Mouse (Mus musculus) CH12.LX (cell line): ENCODE measurements at regions not wholly inside any gene's neighbourhood (a gene's known extent, or its start where the extent isn't known, plus 50 kb on each side); places are given as distances from the start of the nearest gene placed in this dataset.
"Not testable (repeated sequence)": the region's sequence is repeated elsewhere in the genome, so short reads cannot be mapped to it uniquely, and the experiment has no call there.

Experiments used
- DNase-seq: peaks from one replicate; pipeline ENCODE4 v3.0.0-alpha.2; 2013; ENCODE audit errors: extremely low read depth
- H3K27ac ChIP-seq: 2 replicates; pipeline ENCODE4 v1.5.1; 2012; ENCODE audit warnings: low read depth, mild to moderate bottlenecking, control low read depth, moderate library complexity; ENCODE audit not compliant: insufficient read depth
- H3K27me3 ChIP-seq: replicated peaks from 2 replicates; pipeline ENCODE3; 2012; ENCODE audit warnings: inconsistent platforms
- H3K36me3 ChIP-seq, 2 experiments: replicated peaks in 1 of 2; 2 replicates each; pipeline versions ENCODE3 to v1.6.1; 2012; ENCODE audit warnings: inconsistent platforms in 1 of 2, low read length in 1 of 2, mild to moderate bottlenecking in 1 of 2, mixed read lengths in 1 of 2, moderate library complexity in 1 of 2; ENCODE audit not compliant: control insufficient read depth in 1 of 2, insufficient read depth in 1 of 2
- H3K4me1 ChIP-seq, 2 experiments: 2 replicates each; pipeline ENCODE4 v1.6.1; 2012; ENCODE audit warnings: inconsistent platforms in 1 of 2, moderate library complexity in 1 of 2; ENCODE audit not compliant: insufficient read depth in 2 of 2, control insufficient read depth in 1 of 2
- H3K4me2 ChIP-seq: 2 replicates; pipeline ENCODE4 v1.6.1; 2012; ENCODE audit warnings: low read depth, mild to moderate bottlenecking, control low read depth; ENCODE audit not compliant: poor library complexity, insufficient read depth, severe bottlenecking
- H3K4me3 ChIP-seq, 3 experiments: fragments of 150-350 bp in 1 of 3; sonication (generic) in 1 of 3; replicated peaks in 1 of 3; 2 replicates each; pipeline versions ENCODE3 to v1.5.1; 2011 to 2012; ENCODE audit warnings: low read depth in 2 of 3, low read length in 2 of 3, mild to moderate bottlenecking in 2 of 3, moderate library complexity in 2 of 3, control low read depth in 1 of 3, improper control_type of control experiment in 1 of 3, inconsistent platforms in 1 of 3, mixed read lengths in 1 of 3; ENCODE audit not compliant: poor library complexity in 1 of 3
- H3K79me2 ChIP-seq: replicated peaks from 2 replicates; pipeline ENCODE4 v1.6.1; 2012; ENCODE audit warnings: mild to moderate bottlenecking, moderate library complexity; ENCODE audit not compliant: control insufficient read depth, poor library complexity, insufficient read depth, severe bottlenecking; ENCODE audit errors: extremely low read depth
- H3K9ac ChIP-seq: 2 replicates; pipeline ENCODE4 v1.6.1; 2012; ENCODE audit warnings: low read depth, mild to moderate bottlenecking, control low read depth, moderate library complexity; ENCODE audit not compliant: insufficient read depth
- H3K9me3 ChIP-seq: replicated peaks from 2 replicates; pipeline ENCODE3; 2012; ENCODE audit warnings: low read length, inconsistent platforms, mixed read lengths
- BHLHE40 ChIP-seq: IDR thresholded peaks from 2 replicates; pipeline ENCODE4 v1.6.1; 2011; ENCODE audit warnings: mild to moderate bottlenecking, low read depth, low read length, improper control_type of control experiment
- CHD1 ChIP-seq: IDR thresholded peaks from 2 replicates; pipeline ENCODE4 v1.6.1; 2012; ENCODE audit warnings: low read depth, low read length, improper control_type of control experiment, inconsistent platforms
- CHD2 ChIP-seq: IDR thresholded peaks from 2 replicates; pipeline ENCODE4 v1.6.1; 2011; ENCODE audit warnings: low read length, improper control_type of control experiment
- CTCF ChIP-seq, 2 experiments: IDR thresholded peaks in 1 of 2; conservative IDR thresholded peaks in 1 of 2; 2 replicates each; pipeline ENCODE4 v1.5.1; 2011 to 2012; ENCODE audit warnings: low read depth in 2 of 2, low read length in 2 of 2, improper control_type of control experiment in 1 of 2, inconsistent platforms in 1 of 2, mild to moderate bottlenecking in 1 of 2, moderate library complexity in 1 of 2
- ELF1 ChIP-seq: IDR thresholded peaks from 2 replicates; pipeline ENCODE4 v1.6.1; 2014; ENCODE audit warnings: low read depth, mild to moderate bottlenecking, inconsistent platforms, low read length, improper control_type of control experiment
- ETS1 ChIP-seq: conservative IDR thresholded peaks from 2 replicates; pipeline ENCODE4 v1.6.1; 2012; ENCODE audit warnings: low read depth, mild to moderate bottlenecking, inconsistent platforms, low read length, improper control_type of control experiment, moderate library complexity
- HCFC1 ChIP-seq: IDR thresholded peaks from 2 replicates; pipeline ENCODE4 v1.6.1; 2012; ENCODE audit warnings: low read depth, mild to moderate bottlenecking, inconsistent platforms, low read length, improper control_type of control experiment
- JUN ChIP-seq: IDR thresholded peaks from 2 replicates; pipeline ENCODE4 v1.6.1; 2011; ENCODE audit warnings: low read depth, mild to moderate bottlenecking, low read length, improper control_type of control experiment, moderate library complexity; ENCODE audit not compliant: insufficient read depth
- JUND ChIP-seq: conservative IDR thresholded peaks from 2 replicates; pipeline ENCODE4 v1.6.1; 2011; ENCODE audit warnings: low read depth, low read length, improper control_type of control experiment
- MAX ChIP-seq: IDR thresholded peaks from 2 replicates; pipeline ENCODE4 v1.6.1; 2011; ENCODE audit warnings: low read length, improper control_type of control experiment
- MYC ChIP-seq: IDR thresholded peaks from 2 replicates; pipeline ENCODE4 v1.6.1; 2011; ENCODE audit warnings: low read depth, mild to moderate bottlenecking, improper control_type of control experiment, low read length
- NELFE ChIP-seq: IDR thresholded peaks from 2 replicates; pipeline ENCODE4 v1.6.1; 2011; ENCODE audit warnings: low read depth, low read length, improper control_type of control experiment
- NRF1 ChIP-seq: IDR thresholded peaks from 2 replicates; pipeline ENCODE4 v1.6.1; 2014; ENCODE audit warnings: low read depth, mild to moderate bottlenecking, inconsistent platforms, low read length, improper control_type of control experiment, moderate library complexity
- PAX5 ChIP-seq: IDR thresholded peaks from 2 replicates; pipeline ENCODE4 v1.6.1; 2012; ENCODE audit warnings: low read length, inconsistent platforms, mixed read lengths
- POLR2A ChIP-seq: IDR thresholded peaks from 2 replicates; pipeline ENCODE4 v1.6.1; 2011; ENCODE audit warnings: low read depth, mild to moderate bottlenecking, improper control_type of control experiment, low read length
- RAD21 ChIP-seq: IDR thresholded peaks from 2 replicates; pipeline ENCODE4 v1.6.1; 2011; ENCODE audit warnings: low read depth, mild to moderate bottlenecking, low read length, improper control_type of control experiment, moderate library complexity
- SIN3A ChIP-seq: IDR thresholded peaks from 2 replicates; pipeline ENCODE4 v1.6.1; 2012; ENCODE audit warnings: low read length, improper control_type of control experiment, inconsistent platforms
- TCF12 ChIP-seq: IDR thresholded peaks from 2 replicates; pipeline ENCODE4 v1.6.1; 2014; ENCODE audit warnings: low read depth, mild to moderate bottlenecking, inconsistent platforms, low read length, improper control_type of control experiment
- UBTF ChIP-seq: IDR thresholded peaks from 2 replicates; pipeline ENCODE4 v1.6.1; 2012; ENCODE audit warnings: low read depth, mild to moderate bottlenecking, inconsistent platforms, low read length, improper control_type of control experiment, moderate library complexity
- USF2 ChIP-seq: conservative IDR thresholded peaks from 2 replicates; pipeline ENCODE4 v1.6.1; 2011; ENCODE audit warnings: low read depth, low read length, improper control_type of control experiment
- ZKSCAN1 ChIP-seq: IDR thresholded peaks from 2 replicates; pipeline ENCODE4 v1.6.1; 2012; ENCODE audit warnings: low read depth, inconsistent platforms, low read length, improper control_type of control experiment, borderline replicate concordance
- dilution Hi-C: fragments of 300-500 bp; cut with MboI; formaldehyde crosslinking; loops from 2 replicates; pipeline ENCODE4 v1.14.3; 2020; ENCODE audit warnings: low sequenced_read_pairs; ENCODE audit not compliant: extremely low pct_unique_long_range_greater_than_20kb, extremely low pct_ligation_motif_present
- in situ Hi-C: fragments of 300-500 bp; cut with MboI; formaldehyde crosslinking; loops from 3 replicates; pipeline ENCODE4 v1.14.3; 2019; ENCODE audit warnings: low sequenced_read_pairs, low pct_ligation_motif_present, low pct_unique_long_range_greater_than_20kb, mixed read lengths

DNA sequence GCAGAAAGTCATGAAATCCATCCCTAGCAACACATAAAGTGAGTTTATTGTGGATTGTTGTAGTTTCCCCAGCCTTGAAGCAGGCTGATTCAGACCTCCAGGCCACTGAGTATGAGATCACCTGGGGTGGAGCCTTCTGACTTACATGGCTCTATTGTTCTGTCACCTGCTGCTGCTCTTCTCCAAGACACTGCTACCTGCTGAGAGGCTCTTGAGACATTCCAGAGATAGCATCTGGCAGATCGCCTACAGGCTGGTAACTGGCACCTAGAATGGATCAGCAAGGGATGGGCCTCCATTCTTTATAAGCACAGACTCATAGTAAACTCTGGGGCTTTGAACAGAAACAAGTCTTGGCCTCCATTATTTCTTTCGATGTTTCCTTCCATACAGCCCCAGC lies 289.2 kb downstream of the Aasdhppt start:
- dilution Hi-C loops: no loop called here
- no peaks in the 10 kb centered on the region for H3K79me2 ChIP-seq

DNA sequence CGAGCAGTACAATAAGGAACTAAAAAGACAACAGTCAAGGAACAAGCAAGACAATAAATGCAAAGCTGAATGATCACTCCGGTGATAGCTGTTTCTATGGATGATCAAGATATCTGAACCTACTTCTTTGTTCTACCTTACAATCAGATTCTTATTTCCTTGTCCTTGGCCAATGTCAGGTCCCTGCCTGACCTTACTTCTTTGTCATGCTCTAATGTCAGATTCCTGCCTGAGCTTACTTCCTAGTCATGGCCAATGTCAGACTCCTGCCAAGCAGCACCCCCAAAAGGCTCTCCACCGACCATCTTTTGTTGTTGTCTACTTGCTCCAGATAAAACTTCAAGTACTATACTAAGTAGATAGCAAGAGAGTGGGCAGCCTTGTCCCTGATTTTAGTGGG lies 312.6 kb downstream of the Aasdhppt start:
- Histone ChIP-seq H3K4me1 (no peaks in the 10 kb centered on the region), H3K9ac (no peak overlapping the region), H3K4me3 (no peak overlapping the region), H3K79me2 (no peaks in the 10 kb centered on the region), H3K9me3 (no peaks in the 10 kb centered on the region), H3K27ac (no peak overlapping the region), H3K27me3 (no peaks in the 10 kb centered on the region), H3K4me2 (no peak overlapping the region), H3K36me3 (no peaks in the 10 kb centered on the region)
- dilution Hi-C loops: no loop called here
- TF ChIP-seq CHD1 (no peak), NRF1 (no peak)
- in situ Hi-C loops: no loop called here
- DNase-seq: no peak

More for the DNA sequence above, 289.2 kb downstream of the Aasdhppt start:
- Histone ChIP-seq H3K36me3 (no peaks in the 10 kb centered on the region), H3K9me3 (no peaks in the 10 kb centered on the region), H3K27ac (no peak overlapping the region), H3K4me3 (no peak overlapping the region), H3K27me3 (no peaks in the 10 kb centered on the region), H3K4me2 (no peak overlapping the region), H3K9ac (no peak overlapping the region), H3K4me1 (no peaks in the 10 kb centered on the region)
- in situ Hi-C loops: no loop called here
- DNase-seq: no peak
- no peak for TF ChIP-seq JUND
- TF ChIP-seq MAX: no peak
- no peak for TF ChIP-seq USF2
- TF ChIP-seq ZKSCAN1: no peak
- TF ChIP-seq PAX5: no peak
- no peak for TF ChIP-seq NELFE
- no peak for TF ChIP-seq SIN3A
- TF ChIP-seq CTCF (conservative IDR thresholded peaks at IDR 0.05 in 1 of 2, IDR thresholded peaks at IDR 0.05 in 1 of 2; ENCODE audit: low read depth in 2 of 2, low read length in 2 of 2): no peak
- no peak for TF ChIP-seq CHD2
- no peak for TF ChIP-seq HCFC1
- TF ChIP-seq JUN: no peak
- TF ChIP-seq ETS1: no peak
- TF ChIP-seq NRF1: no peak
- no peak for TF ChIP-seq ELF1
- TF ChIP-seq UBTF: no peak
- TF ChIP-seq MYC: no peak
- TF ChIP-seq RAD21: no peak
- TF ChIP-seq TCF12: no peak
- no peak for TF ChIP-seq POLR2A
- TF ChIP-seq BHLHE40: no peak

- H3K27me3 ChIP-seq, H3K9me3 ChIP-seq, H3K79me2 ChIP-seq, H3K27ac ChIP-seq, H3K4me3 ChIP-seq, in situ Hi-C loops, H3K36me3 ChIP-seq, H3K4me2 ChIP-seq, dilution Hi-C loops, H3K4me1 ChIP-seq, H3K9ac ChIP-seq, DNase-seq: not testable (repeated sequence)
Measured at GRCm38 (mm10) chr9:3988383-3988782, 320.9 kb downstream of the Aasdhppt start.

DNA sequence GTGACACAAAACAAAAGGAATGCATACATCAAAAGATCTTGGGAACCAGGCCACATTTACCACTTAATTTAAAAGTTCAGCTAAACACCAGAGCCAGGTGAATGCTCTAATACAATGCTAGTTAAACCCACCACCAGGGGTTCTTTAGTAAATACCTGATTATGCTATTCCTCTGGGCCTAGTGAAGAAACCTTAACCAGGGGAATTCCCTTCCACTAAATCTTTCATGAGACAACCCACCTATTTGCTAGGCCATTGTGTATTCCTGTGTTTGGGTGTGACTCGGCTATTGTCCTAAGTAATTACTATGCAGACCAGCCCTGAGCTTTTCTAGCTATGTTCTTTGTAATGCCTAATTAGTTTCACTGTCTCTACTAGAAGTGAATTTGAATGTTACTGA lies 321.3 kb downstream of the Aasdhppt start:
- H3K4me2 ChIP-seq, H3K79me2 ChIP-seq, H3K36me3 ChIP-seq, H3K4me3 ChIP-seq, H3K9ac ChIP-seq, H3K27me3 ChIP-seq, H3K27ac ChIP-seq, H3K4me1 ChIP-seq, in situ Hi-C loops, DNase-seq, dilution Hi-C loops, H3K9me3 ChIP-seq: not testable (repeated sequence)
